Mouse (Mus musculus) liver, postnatal 0 days (tissue): ENCODE measurements around the gene Slc22a15. TPM values are rescaled to one million over a fixed set of nuclear protein-coding genes. Genes with fewer than 3 reads are reported as not detected.

Source experiments
- ATAC-seq: fragments of 200-750 bp; cut with Nextera tagmentation; 2 replicates; pipeline ENCODE4 v1.8.0; 2017; ENCODE audit warnings: mild to moderate bottlenecking, moderate library complexity
- DNase-seq: peaks from one replicate; pipeline ENCODE4 v3.0.0-alpha.2; 2016
- H3K27ac ChIP-seq: fragments of 300-500 bp; sonication (generic); 2 replicates; pipeline ENCODE4 v1.5.1; 2014; ENCODE audit warnings: antibody characterized with exemption, moderate library complexity, mild to moderate bottlenecking, low read depth
- H3K27me3 ChIP-seq: fragments of 300-500 bp; sonication (generic); 2 replicates; pipeline ENCODE4 v1.6.1; 2014; ENCODE audit warnings: low read length, control low read depth, mixed read lengths; ENCODE audit not compliant: insufficient read depth
- H3K36me3 ChIP-seq: fragments of 300-500 bp; sonication (generic); replicated peaks from 2 replicates; pipeline ENCODE4 v1.6.1; 2014; ENCODE audit warnings: mild to moderate bottlenecking, control low read depth, low read length, moderate library complexity, mixed read lengths; ENCODE audit not compliant: insufficient read depth
- H3K4me1 ChIP-seq: fragments of 300-500 bp; sonication (generic); 2 replicates; pipeline ENCODE4 v1.6.1; 2014; ENCODE audit warnings: antibody characterized with exemption, mild to moderate bottlenecking, control low read depth; ENCODE audit not compliant: insufficient read depth
- H3K4me2 ChIP-seq: fragments of 300-500 bp; sonication (generic); 2 replicates; pipeline ENCODE4 v1.6.1; 2014; ENCODE audit warnings: low read depth, mild to moderate bottlenecking, low read length, moderate library complexity, mixed read lengths
- H3K4me3 ChIP-seq: fragments of 300-500 bp; sonication (generic); 2 replicates; pipeline ENCODE4 v1.5.1; 2014; ENCODE audit warnings: low read depth, low read length
- H3K9ac ChIP-seq: fragments of 300-500 bp; sonication (generic); replicated peaks from 2 replicates; pipeline ENCODE4 v1.6.1; 2014; ENCODE audit warnings: mild to moderate bottlenecking, moderate library complexity
- H3K9me3 ChIP-seq: fragments of 300-500 bp; sonication (generic); 2 replicates; pipeline ENCODE4 v1.6.1; 2016; ENCODE audit warnings: mild to moderate bottlenecking, control low read depth, low read length, mixed read lengths
- CTCF ChIP-seq: sonication (generic); IDR thresholded peaks from 2 replicates; pipeline ENCODE4 v1.5.1; 2016; ENCODE audit warnings: antibody characterized with exemption, low read depth
- EP300 ChIP-seq: IDR thresholded peaks from 2 replicates; pipeline ENCODE4 v1.6.1; 2016; ENCODE audit warnings: antibody characterized with exemption, low read depth, mild to moderate bottlenecking
- WGBS: fragments of 180-500 bp; shearing (Covaris S2); extraction: QIAGEN DNeasy Blood & Tissue Kit; methylation state at CpG from one replicate; pipeline ENCODE4 v1.1.7; 2014; ENCODE audit not compliant: insufficient replicate concordance; 5-methylcytosine and 5-hydroxymethylcytosine counted together
- polyA plus RNA-seq: library from polyadenylated mRNA; unstranded; fragments of >200 nt; fragmentation: Nextera tagmentation; extraction: Ambion mirVana; gene quantifications from 2 replicates; pipeline ENCODE4 v1.2.1, GENCODE M21; 2015

Slc22a15 gene
- polyA plus RNA-seq, 1 experiment from 2014 or later = 5.0 TPM

- H3K9me3 ChIP-seq = no peaks in the 10 kb centered on the region
- H3K36me3 ChIP-seq = no peaks in the 10 kb centered on the region
- no peaks in the 10 kb centered on the region for H3K27me3 ChIP-seq
- 8% methylated on average over 16 of the region's 16 CpGs for WGBS
- ATAC-seq = peak; percentile 78
- H3K4me3 ChIP-seq = no peak overlapping the region
- peak overlapping the region; percentile 69 for H3K27ac ChIP-seq
- TF ChIP-seq EP300 = no peak
- TF ChIP-seq CTCF = peak; percentile 92
- DNase-seq = peak; percentile 88
- H3K9ac ChIP-seq = no peak overlapping the region
- peaks cover 11% of the 10 kb centered on the region for H3K4me1 ChIP-seq
- peak overlapping the region; percentile 32 for H3K4me2 ChIP-seq
These were observed 118.1 kb downstream of the Slc22a15 start for GRCm38 (mm10) chr3:101806149-101806548.

Other genes with a start within 250 kb of the Slc22a15 start
- gene Mab21l3, start 75.5 kb downstream of the Slc22a15 start, polyA plus RNA-seq = not detected in 2 replicates
- not detected in 2 replicates for gene Nhlh2, start 85.6 kb upstream of the Slc22a15 start, polyA plus RNA-seq
- gene Casq2, start 162.0 kb upstream of the Slc22a15 start, polyA plus RNA-seq = 0.66 and 3.9 TPM in 2 replicates